Comparison of ENCODE assay signal across 21 mouse cellular contexts in the genomic region with DNA sequence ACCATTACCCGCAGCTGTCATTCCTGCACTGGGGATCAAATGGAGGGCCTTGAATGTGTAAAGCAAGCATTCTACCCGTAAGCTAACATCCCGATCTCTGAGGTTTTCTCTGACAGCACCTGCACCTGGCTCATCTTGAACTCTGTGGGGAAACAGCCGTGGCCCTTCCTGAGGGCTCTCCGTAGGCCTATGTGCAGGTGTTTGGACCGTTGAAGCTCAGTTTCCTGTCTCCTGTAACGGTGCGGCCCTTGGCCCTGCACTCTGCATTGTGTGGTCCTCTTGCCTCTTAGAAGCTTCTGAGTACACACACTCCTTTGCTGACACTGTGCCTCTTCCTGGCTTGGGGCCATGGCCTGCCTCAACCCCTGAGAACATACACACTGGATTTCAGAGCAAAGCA. TPM values are rescaled to one million over a fixed set of nuclear protein-coding genes. Genes with fewer than 3 reads are reported as not detected.
DNase-seq lines count a peak whose midpoint lies in the region; ATAC-seq and TF ChIP-seq lines count a peak whose summit lies in the region.
"Had no signal": no experiment of that assay in that cellular context is flagged by ENCODE, and none has a peak within 500 bp of the region (broad histone marks: within the 10 kb centered on the region; RNA-seq: fewer than 3 reads in every experiment).

No protein-coding gene starts in this region.

- H3K27me3 ChIP-seq in spleen, adult 2 months (ENCODE audit: control insufficient read depth, insufficient read depth, low read length): no peaks in the 10 kb centered on the region
- H3K27me3 ChIP-seq in forebrain, embryonic 13.5 days: no peaks in the 10 kb centered on the region
- H3K27me3 ChIP-seq: forebrain, embryonic 12.5 days; heart, embryonic 13.5 days had no signal

- H3K4me3 ChIP-seq in spleen, adult 2 months (ENCODE audit: extremely low read depth, insufficient read depth, insufficient read length): no peak overlapping the region
- no peak overlapping the region for H3K4me3 ChIP-seq in forebrain, embryonic 13.5 days
- H3K4me3 ChIP-seq: forebrain, embryonic 12.5 days; heart, embryonic 13.5 days; hindbrain, embryonic 10.5 days; kidney, embryonic 15.5 days; limb, embryonic 10.5 days had no signal

- no peak for ATAC-seq in forebrain, embryonic 13.5 days
- ATAC-seq: hindbrain, postnatal 0 days; intestine, postnatal 0 days had no signal

- H3K9ac ChIP-seq in forebrain, embryonic 13.5 days: no peak overlapping the region
- H3K9ac ChIP-seq: forebrain, embryonic 12.5 days; heart, embryonic 13.5 days; kidney, embryonic 15.5 days had no signal

- WGBS in spleen, adult 2 months: 26% methylated on average over 8 of the region's 8 CpGs
- 90% methylated on average over 8 of the region's 8 CpGs for WGBS in forebrain, embryonic 13.5 days

- no peak overlapping the region for H3K4me2 ChIP-seq in forebrain, embryonic 13.5 days
- H3K4me2 ChIP-seq: forebrain, embryonic 12.5 days; heart, embryonic 13.5 days; kidney, embryonic 15.5 days; midbrain, embryonic 11.5 days had no signal

- H3K36me3 ChIP-seq in spleen, adult 2 months (ENCODE audit: control insufficient read depth, insufficient read depth, low read length): no peaks in the 10 kb centered on the region
- no peaks in the 10 kb centered on the region for H3K36me3 ChIP-seq in forebrain, embryonic 13.5 days (ENCODE audit: poor library complexity, severe bottlenecking)
- H3K36me3 ChIP-seq: forebrain, embryonic 12.5 days; heart, embryonic 13.5 days; hindbrain, embryonic 10.5 days; kidney, embryonic 15.5 days; limb, embryonic 10.5 days had no signal

- peak overlapping the region; percentile 30 for H3K27ac ChIP-seq in spleen, adult 2 months (ENCODE audit: insufficient read depth, low read length)
- no peak overlapping the region for H3K27ac ChIP-seq in forebrain, embryonic 13.5 days
- H3K27ac ChIP-seq: forebrain, embryonic 12.5 days; heart, embryonic 13.5 days; hindbrain, embryonic 10.5 days; hindbrain, postnatal 0 days; kidney, embryonic 15.5 days; limb, embryonic 10.5 days had no signal

- peaks cover 28% of the 10 kb centered on the region; the same call in 1 of the 2 replicates for H3K4me1 ChIP-seq in spleen, adult 2 months (ENCODE audit: control insufficient read depth, insufficient read depth, insufficient read length)
- H3K4me1 ChIP-seq in forebrain, embryonic 13.5 days: no peaks in the 10 kb centered on the region
- H3K4me1 ChIP-seq: hindbrain, embryonic 10.5 days had no signal

- no peak for TF ChIP-seq CTCF in spleen, adult 2 months (IDR thresholded peaks at IDR 0.05; ENCODE audit: extremely low read depth, insufficient read depth, insufficient read length, insufficient replicate concordance)

- H3K9me3 ChIP-seq in forebrain, embryonic 13.5 days (replicated peaks): no peaks in the 10 kb centered on the region
- H3K9me3 ChIP-seq: forebrain, embryonic 12.5 days; heart, embryonic 13.5 days; hindbrain, embryonic 10.5 days; kidney, embryonic 15.5 days; limb, embryonic 10.5 days had no signal

- TF ChIP-seq POLR2A in spleen, adult 2 months (IDR thresholded peaks at IDR 0.05; ENCODE audit: low read depth, low read length): no peak

- peak; percentile 45 to 47 for DNase-seq in cerebellum, postnatal 10 days
- DNase-seq in cerebellum, adult 9-11 months: no peak
- DNase-seq in spleen, adult 2 months (ENCODE audit: low read depth in 1 of 2, low spot score in 2 of 2): no peak
- no peak for DNase-seq in spleen, adult 18-20 months
- DNase-seq in thymus, postnatal 0 days (ENCODE audit: low spot score): peak; percentile 94
- DNase-seq in lung, postnatal 14 days: no peak
- DNase-seq: cerebellum, adult 18-20 months; kidney, postnatal 4 days; layer of hippocampus, adult 9-11 months; lung, adult 2 months; retina, postnatal 1 day had no signal

RNA-seq across cellular contexts. Expression of a gene that starts 4.0 kb away (rescaled TPM):
- not detected in 2 replicates for polyA plus RNA-seq in spleen, adult 2 months (2012; rRNA removed)
- polyA plus RNA-seq in thymus, postnatal 0 days (2015; fragmentation: Nextera tagmentation; extraction: Ambion mirVana): 191 and 212 TPM in 2 replicates
- not detected in 2 replicates for polyA plus RNA-seq in forebrain, embryonic 13.5 days (2015; fragmentation: Nextera tagmentation; extraction: Ambion mirVana)
- polyA plus RNA-seq: forebrain, embryonic 12.5 days; heart, embryonic 13.5 days; hindbrain, embryonic 10.5 days; kidney, embryonic 15.5 days; limb, embryonic 10.5 days; liver, adult 2 months; midbrain, embryonic 11.5 days had no signal

RNA-seq across cellular contexts. Expression of a gene that starts 11.0 kb away (rescaled TPM):
- polyA plus RNA-seq in spleen, adult 2 months (2012; rRNA removed): 3.9 and 6.9 TPM in 2 replicates
- polyA plus RNA-seq in thymus, postnatal 0 days (2015; fragmentation: Nextera tagmentation; extraction: Ambion mirVana): 19.8 and 25.5 TPM in 2 replicates
- 8.7 and 9.9 TPM in 2 replicates for polyA plus RNA-seq in forebrain, embryonic 13.5 days (2015; fragmentation: Nextera tagmentation; extraction: Ambion mirVana)

Comparison
In these comparisons a context has a peak if more than half of its experiments do, and no peak if none do; other contexts are left out.
1. DNase-seq: peak in cerebellum, postnatal 10 days (2 of 2) and thymus, postnatal 0 days (single experiment); none in cerebellum, adult 9-11 months (single experiment), spleen, adult 2 months (0 of 2), spleen, adult 18-20 months (0 of 2) and lung, postnatal 14 days (single experiment).
2. RNA of a gene that starts 4.0 kb away (polyA plus RNA-seq): 191 to 212 TPM in thymus, postnatal 0 days; not detected in forebrain, embryonic 13.5 days and not detected in spleen, adult 2 months; every median in the first group is over 100 times any median in the second.